Mouse (Mus musculus): ENCODE data around the gene Hpca.

Hpca gene

GRCm38 (mm10) chr4:129108624-129109023 is 13.2 kb downstream of the Hpca start:
- no peak for DNase-seq (ENCODE audit: low read depth, low spot score)

GRCm38 (mm10) chr4:129107348-129107899 is 14.4 kb downstream of the Hpca start:
- no peak for DNase-seq (ENCODE audit: low read depth, low spot score)

- peak; percentile 62 for DNase-seq (ENCODE audit: low read depth, low spot score)
Measured at GRCm38 (mm10) chr4:129106073-129106472, 15.8 kb downstream of the Hpca start.

- no peak for DNase-seq (ENCODE audit: low read depth, low spot score)
Measured at GRCm38 (mm10) chr4:129105356-129105755, 16.5 kb downstream of the Hpca start, which contains the start of gene Tmem54. TSS of gene Tmem54 (plus strand) at chr4:129105548.

- no peak for DNase-seq (ENCODE audit: low read depth, low spot score)
Measured at GRCm38 (mm10) chr4:129102133-129102829, 19.6 kb downstream of the Hpca start.

- DNase-seq (ENCODE audit: low read depth, low spot score): no peak
Measured at GRCm38 (mm10) chr4:129097006-129097405, 24.8 kb downstream of the Hpca start.

GRCm38 (mm10) chr4:129095276-129095675 is 26.6 kb downstream of the Hpca start:
- DNase-seq (ENCODE audit: low read depth, low spot score): no peak

- DNase-seq (ENCODE audit: low read depth, low spot score): peak; percentile 52
Measured at GRCm38 (mm10) chr4:129087850-129088249, 34.0 kb downstream of the Hpca start.

GRCm38 (mm10) chr4:129086078-129086477 is 35.8 kb downstream of the Hpca start:
- DNase-seq (ENCODE audit: low read depth, low spot score): peak; percentile 83

GRCm38 (mm10) chr4:129084896-129085295 is 36.9 kb downstream of the Hpca start:
- DNase-seq (ENCODE audit: low read depth, low spot score): no peak

- DNase-seq (ENCODE audit: low read depth, low spot score): peak; percentile 79
Measured at GRCm38 (mm10) chr4:129082379-129083115, 39.3 kb downstream of the Hpca start.

GRCm38 (mm10) chr4:129081939-129082338 is 39.9 kb downstream of the Hpca start:
- no peak for DNase-seq (ENCODE audit: low read depth, low spot score)

- no peak for DNase-seq (ENCODE audit: low read depth, low spot score)
Measured at GRCm38 (mm10) chr4:129081512-129081911, 40.3 kb downstream of the Hpca start.

- DNase-seq (ENCODE audit: low read depth, low spot score): no peak
Measured at GRCm38 (mm10) chr4:129081041-129081440, 40.8 kb downstream of the Hpca start.

GRCm38 (mm10) chr4:129079126-129079525 is 42.7 kb downstream of the Hpca start:
- DNase-seq (ENCODE audit: low read depth, low spot score): peak; percentile 68

- DNase-seq (ENCODE audit: low read depth, low spot score): no peak
Measured at GRCm38 (mm10) chr4:129068848-129069247, 53.0 kb downstream of the Hpca start.

- DNase-seq (ENCODE audit: low read depth, low spot score): no peak
Measured at GRCm38 (mm10) chr4:129067638-129068415, 54.0 kb downstream of the Hpca start.

GRCm38 (mm10) chr4:129065688-129066236 is 56.1 kb downstream of the Hpca start:
- no peak for DNase-seq (ENCODE audit: low read depth, low spot score)

- DNase-seq (ENCODE audit: low read depth, low spot score): no peak
Measured at GRCm38 (mm10) chr4:129062281-129063075, 59.4 kb downstream of the Hpca start.
